Mouse (Mus musculus) liver, embryonic 18 days (tissue): ENCODE measurements around the gene Thsd7b. TPM values are rescaled to one million over a fixed set of nuclear protein-coding genes. Genes with fewer than 3 reads are reported as not detected.

ENCODE experiments used
- polyA plus RNA-seq: library from polyadenylated mRNA; depleted of rRNA; stranded (reverse); fragments of >200 nt; gene quantifications from 2 replicates; pipeline ENCODE4 v1.2.3, GENCODE M21; 2012; rRNA removed

The Thsd7b gene
- polyA plus RNA-seq: 0.14 and 0.22 TPM in 2 replicates

DNA sequence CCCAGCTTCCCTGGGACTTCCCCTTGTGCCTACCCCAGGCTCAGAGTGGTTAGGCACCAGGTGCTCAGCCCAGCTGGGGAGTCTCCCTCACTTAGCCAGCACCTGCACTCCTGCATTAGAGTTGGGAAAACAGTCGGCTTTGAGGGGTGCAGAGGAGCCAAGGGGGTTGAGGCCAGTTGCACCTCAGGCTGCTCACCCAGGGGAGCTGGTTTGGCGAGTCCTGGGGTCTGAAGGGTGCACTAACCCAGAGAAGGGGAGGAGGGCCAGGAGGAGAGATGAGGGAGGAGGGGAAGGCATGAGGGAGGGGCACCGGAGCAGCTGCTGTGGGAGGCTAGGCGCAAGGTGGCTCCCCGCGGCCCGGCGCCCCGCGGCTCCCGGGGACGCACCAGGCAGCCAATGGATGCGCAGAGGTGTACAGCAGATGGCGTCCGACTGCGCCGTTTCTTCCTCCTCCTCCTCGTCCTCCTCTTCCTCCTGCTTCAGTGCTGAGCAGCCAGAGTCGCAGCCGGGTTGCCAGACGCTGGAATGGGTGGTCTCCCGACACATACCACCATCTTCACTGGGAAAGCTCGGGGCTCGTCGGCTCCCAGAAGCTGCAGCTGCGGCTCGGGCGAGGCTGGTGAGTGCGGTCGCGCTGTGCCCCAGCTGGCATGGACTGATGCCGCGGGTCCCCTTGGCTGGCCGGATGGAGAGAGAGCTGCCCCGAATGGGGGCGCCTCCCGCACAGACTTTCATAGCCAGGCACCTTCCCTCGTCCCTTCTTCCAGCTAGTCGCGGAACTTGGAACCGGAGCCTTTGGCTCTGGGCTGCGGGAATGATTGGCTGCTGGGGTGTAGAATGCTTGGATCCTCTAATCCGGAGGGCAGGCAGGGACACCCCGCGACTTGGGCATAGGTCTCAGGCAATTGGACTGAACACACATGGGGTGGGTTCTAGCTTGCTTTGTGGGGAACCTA lies at the start of gene Thsd7b:
Thsd7b (plus strand) TSS at position 321 of the 956 bp plus-strand sequence.

